Mouse (Mus musculus): ENCODE results near the gene Ctsd. TPM values are rescaled to one million over a fixed set of nuclear protein-coding genes. Genes with fewer than 3 reads are reported as not detected.

The Ctsd gene
- total RNA-seq, 1 experiment: 535 TPM

GRCm38 (mm10) chr7:142416225-142416624, 28.4 kb upstream of the Ctsd start:
- TF ChIP-seq MAFK (IDR thresholded peaks at IDR 0.05; ENCODE audit: insufficient read depth, low read depth, low read length): no peak
- no peak for TF ChIP-seq ZC3H11A (IDR thresholded peaks at IDR 0.05; ENCODE audit: borderline replicate concordance, low read depth, low read length)
- TF ChIP-seq CHD2 (IDR thresholded peaks at IDR 0.05; ENCODE audit: low read depth, low read length): no peak
- TF ChIP-seq HCFC1 (IDR thresholded peaks at IDR 0.05; ENCODE audit: borderline replicate concordance, insufficient read depth, low read length): no peak
- TF ChIP-seq ZNF384 (IDR thresholded peaks at IDR 0.05; ENCODE audit: low read depth, low read length): no peak
- DNase-seq (ENCODE audit: low read depth, low spot score): no peak
- H3K4me1 ChIP-seq (ENCODE audit: control insufficient read depth in 2 of 2, insufficient read depth in 2 of 2, low read length in 2 of 2, poor library complexity in 1 of 2): no peaks in the 10 kb centered on the region
- H3K9me3 ChIP-seq (ENCODE audit: control insufficient read depth, insufficient read depth, low read depth, low read length): no peaks in the 10 kb centered on the region
- no peak overlapping the region for H3K27ac ChIP-seq (ENCODE audit: insufficient read depth, low read depth, low read length, poor library complexity, severe bottlenecking)
- H3K36me3 ChIP-seq (ENCODE audit: control insufficient read depth, insufficient read depth, low read length, poor library complexity, severe bottlenecking): no peaks in the 10 kb centered on the region
- no peak overlapping the region for H3K9ac ChIP-seq (ENCODE audit: insufficient read depth, low read depth, low read length, poor library complexity, severe bottlenecking)
- in situ Hi-C loops (cut with MboI; ENCODE audit: low sequenced_read_pairs in 2 of 2, unreplicated experiment in 2 of 2): no loop called here
- no peak overlapping the region for H3K4me3 ChIP-seq (ENCODE audit: insufficient read depth in 1 of 2, low read depth in 1 of 2, low read length in 2 of 2, poor library complexity in 1 of 2, severe bottlenecking in 1 of 2)

GRCm38 (mm10) chr7:142415314-142415713, 27.5 kb upstream of the Ctsd start:
- DNase-seq (ENCODE audit: low read depth, low spot score): no peak
- no peaks in the 10 kb centered on the region for H3K36me3 ChIP-seq (ENCODE audit: control insufficient read depth, insufficient read depth, low read length, poor library complexity, severe bottlenecking)
- H3K27ac ChIP-seq (ENCODE audit: insufficient read depth, low read depth, low read length, poor library complexity, severe bottlenecking): no peak overlapping the region
- H3K9me3 ChIP-seq (ENCODE audit: control insufficient read depth, insufficient read depth, low read depth, low read length): no peaks in the 10 kb centered on the region
- no peak overlapping the region for H3K9ac ChIP-seq (ENCODE audit: insufficient read depth, low read depth, low read length, poor library complexity, severe bottlenecking)
- no peaks in the 10 kb centered on the region for H3K4me1 ChIP-seq (ENCODE audit: control insufficient read depth in 2 of 2, insufficient read depth in 2 of 2, low read length in 2 of 2, poor library complexity in 1 of 2)
- no peak overlapping the region for H3K4me3 ChIP-seq (ENCODE audit: insufficient read depth in 1 of 2, low read depth in 1 of 2, low read length in 2 of 2, poor library complexity in 1 of 2, severe bottlenecking in 1 of 2)
- TF ChIP-seq HCFC1 (IDR thresholded peaks at IDR 0.05; ENCODE audit: borderline replicate concordance, insufficient read depth, low read length) (no peak), CHD2 (IDR thresholded peaks at IDR 0.05; ENCODE audit: low read depth, low read length) (no peak), ZC3H11A (IDR thresholded peaks at IDR 0.05; ENCODE audit: borderline replicate concordance, low read depth, low read length) (no peak), MAFK (IDR thresholded peaks at IDR 0.05; ENCODE audit: insufficient read depth, low read depth, low read length) (no peak), ZNF384 (IDR thresholded peaks at IDR 0.05; ENCODE audit: low read depth, low read length) (no peak)
- in situ Hi-C loops (cut with MboI; ENCODE audit: low sequenced_read_pairs in 2 of 2, unreplicated experiment in 2 of 2): no loop called here

- H3K9me3 ChIP-seq (ENCODE audit: control insufficient read depth, insufficient read depth, low read depth, low read length): no peaks in the 10 kb centered on the region
- H3K4me3 ChIP-seq (ENCODE audit: insufficient read depth in 1 of 2, low read depth in 1 of 2, low read length in 2 of 2, poor library complexity in 1 of 2, severe bottlenecking in 1 of 2): no peak overlapping the region
- TF ChIP-seq ZNF384 (IDR thresholded peaks at IDR 0.05; ENCODE audit: low read depth, low read length) (no peak), HCFC1 (IDR thresholded peaks at IDR 0.05; ENCODE audit: borderline replicate concordance, insufficient read depth, low read length) (no peak), CHD2 (IDR thresholded peaks at IDR 0.05; ENCODE audit: low read depth, low read length) (no peak), MAFK (IDR thresholded peaks at IDR 0.05; ENCODE audit: insufficient read depth, low read depth, low read length) (no peak), ZC3H11A (IDR thresholded peaks at IDR 0.05; ENCODE audit: borderline replicate concordance, low read depth, low read length) (no peak)
- no peaks in the 10 kb centered on the region for H3K36me3 ChIP-seq (ENCODE audit: control insufficient read depth, insufficient read depth, low read length, poor library complexity, severe bottlenecking)
- DNase-seq (ENCODE audit: low read depth, low spot score): no peak
- H3K9ac ChIP-seq (ENCODE audit: insufficient read depth, low read depth, low read length, poor library complexity, severe bottlenecking): no peak overlapping the region
- H3K27ac ChIP-seq (ENCODE audit: insufficient read depth, low read depth, low read length, poor library complexity, severe bottlenecking): no peak overlapping the region
- in situ Hi-C loops (cut with MboI; ENCODE audit: low sequenced_read_pairs in 2 of 2, unreplicated experiment in 2 of 2): no loop called here
- no peaks in the 10 kb centered on the region for H3K4me1 ChIP-seq (ENCODE audit: control insufficient read depth in 2 of 2, insufficient read depth in 2 of 2, low read length in 2 of 2, poor library complexity in 1 of 2)
These were observed 25.4 kb upstream of the Ctsd start for GRCm38 (mm10) chr7:142413285-142413684.

GRCm38 (mm10) chr7:142409603-142410002, 21.8 kb upstream of the Ctsd start:
- no peaks in the 10 kb centered on the region for H3K9me3 ChIP-seq (ENCODE audit: control insufficient read depth, insufficient read depth, low read depth, low read length)
- in situ Hi-C loops (cut with MboI; ENCODE audit: low sequenced_read_pairs in 2 of 2, unreplicated experiment in 2 of 2): no loop called here
- TF ChIP-seq HCFC1 (IDR thresholded peaks at IDR 0.05; ENCODE audit: borderline replicate concordance, insufficient read depth, low read length) (no peak), CHD2 (IDR thresholded peaks at IDR 0.05; ENCODE audit: low read depth, low read length) (no peak), ZNF384 (IDR thresholded peaks at IDR 0.05; ENCODE audit: low read depth, low read length) (no peak), ZC3H11A (IDR thresholded peaks at IDR 0.05; ENCODE audit: borderline replicate concordance, low read depth, low read length) (no peak), MAFK (IDR thresholded peaks at IDR 0.05; ENCODE audit: insufficient read depth, low read depth, low read length) (no peak)
- no peak overlapping the region for H3K9ac ChIP-seq (ENCODE audit: insufficient read depth, low read depth, low read length, poor library complexity, severe bottlenecking)
- peaks cover 0 to 1% of the 10 kb centered on the region in 2 experiments; a peak in 1 of 4 replicates for H3K4me1 ChIP-seq (ENCODE audit: control insufficient read depth in 2 of 2, insufficient read depth in 2 of 2, low read length in 2 of 2, poor library complexity in 1 of 2)
- no peak for DNase-seq (ENCODE audit: low read depth, low spot score)
- no peak overlapping the region for H3K4me3 ChIP-seq (ENCODE audit: insufficient read depth in 1 of 2, low read depth in 1 of 2, low read length in 2 of 2, poor library complexity in 1 of 2, severe bottlenecking in 1 of 2)
- H3K36me3 ChIP-seq (ENCODE audit: control insufficient read depth, insufficient read depth, low read length, poor library complexity, severe bottlenecking): no peaks in the 10 kb centered on the region
- no peak overlapping the region for H3K27ac ChIP-seq (ENCODE audit: insufficient read depth, low read depth, low read length, poor library complexity, severe bottlenecking)

GRCm38 (mm10) chr7:142408686-142409085, 20.8 kb upstream of the Ctsd start:
- Histone ChIP-seq H3K9me3 (ENCODE audit: control insufficient read depth, insufficient read depth, low read depth, low read length) (no peaks in the 10 kb centered on the region), H3K4me1 (ENCODE audit: control insufficient read depth in 2 of 2, insufficient read depth in 2 of 2, low read length in 2 of 2, poor library complexity in 1 of 2) (peaks cover 1 to 4% of the 10 kb centered on the region in 2 experiments; a peak in 1 of 4 replicates), H3K9ac (ENCODE audit: insufficient read depth, low read depth, low read length, poor library complexity, severe bottlenecking) (no peak overlapping the region), H3K27ac (ENCODE audit: insufficient read depth, low read depth, low read length, poor library complexity, severe bottlenecking) (no peak overlapping the region), H3K4me3 (ENCODE audit: insufficient read depth in 1 of 2, low read depth in 1 of 2, low read length in 2 of 2, poor library complexity in 1 of 2, severe bottlenecking in 1 of 2) (no peak overlapping the region), H3K36me3 (ENCODE audit: control insufficient read depth, insufficient read depth, low read length, poor library complexity, severe bottlenecking) (no peaks in the 10 kb centered on the region)
- DNase-seq (ENCODE audit: low read depth, low spot score): no peak
- TF ChIP-seq HCFC1 (IDR thresholded peaks at IDR 0.05; ENCODE audit: borderline replicate concordance, insufficient read depth, low read length) (no peak), MAFK (IDR thresholded peaks at IDR 0.05; ENCODE audit: insufficient read depth, low read depth, low read length) (no peak), ZNF384 (IDR thresholded peaks at IDR 0.05; ENCODE audit: low read depth, low read length) (no peak), CHD2 (IDR thresholded peaks at IDR 0.05; ENCODE audit: low read depth, low read length) (no peak), ZC3H11A (IDR thresholded peaks at IDR 0.05; ENCODE audit: borderline replicate concordance, low read depth, low read length) (no peak)
- in situ Hi-C loops (cut with MboI; ENCODE audit: low sequenced_read_pairs in 2 of 2, unreplicated experiment in 2 of 2): no loop called here
